Mouse (Mus musculus) neural tube, embryonic 13.5 days (tissue): ENCODE results near the gene Asgr2. TPM values are rescaled to one million over a fixed set of nuclear protein-coding genes. Genes with fewer than 3 reads are reported as not detected.

Source experiments
- polyA plus RNA-seq: library from polyadenylated mRNA; unstranded; fragments of >200 nt; fragmentation: Nextera tagmentation; extraction: Ambion mirVana; gene quantifications from 2 replicates; pipeline ENCODE4 v1.2.1, GENCODE M21; 2015

Gene Asgr2
- polyA plus RNA-seq, 1 experiment from 2014 or later: not detected

Other genes with a start within 250 kb of the Asgr2 start
- 62.5 and 65.6 TPM in 2 replicates for gene Plscr3, start 246.3 kb upstream of the Asgr2 start, polyA plus RNA-seq
- 0.29 and 0.51 TPM in 2 replicates for gene Tnk1, start 233.9 kb upstream of the Asgr2 start, polyA plus RNA-seq
- not detected in 2 replicates for gene Tmem95, start 214.6 kb upstream of the Asgr2 start, polyA plus RNA-seq
- 2.0 and 3.3 TPM in 2 replicates for gene Kctd11, start 211.2 kb upstream of the Asgr2 start, polyA plus RNA-seq
- gene Acap1, start 197.1 kb upstream of the Asgr2 start, polyA plus RNA-seq: 0.28 and 0.80 TPM in 2 replicates
- 10.9 and 11.7 TPM in 2 replicates for gene 2810408A11Rik, start 191.7 kb upstream of the Asgr2 start, polyA plus RNA-seq
- gene Neurl4, start 191.6 kb upstream of the Asgr2 start, polyA plus RNA-seq: 13.8 and 20.5 TPM in 2 replicates
- 60.4 and 76.5 TPM in 2 replicates for gene Gps2, start 178.8 kb upstream of the Asgr2 start, polyA plus RNA-seq
- 1,157 and 1,178 TPM in 2 replicates for gene Eif5a, start 170.7 kb upstream of the Asgr2 start, polyA plus RNA-seq
- 4.7 and 5.0 TPM in 2 replicates for gene Ybx2, start 156.8 kb upstream of the Asgr2 start, polyA plus RNA-seq
- 3.6 and 6.4 TPM in 2 replicates for gene Slc2a4, start 144.5 kb upstream of the Asgr2 start, polyA plus RNA-seq
- gene Cldn7, start 127.9 kb upstream of the Asgr2 start, polyA plus RNA-seq: 0.33 and 1.7 TPM in 2 replicates
- 21.5 and 22.5 TPM in 2 replicates for gene Ctdnep1, start 111.5 kb upstream of the Asgr2 start, polyA plus RNA-seq
- 160 and 162 TPM in 2 replicates for gene Elp5, start 110.1 kb upstream of the Asgr2 start, polyA plus RNA-seq
- gene Gabarap, start 101.5 kb upstream of the Asgr2 start, polyA plus RNA-seq: 679 and 746 TPM in 2 replicates
- gene Phf23, start 96.9 kb upstream of the Asgr2 start, polyA plus RNA-seq: 74.2 and 76.3 TPM in 2 replicates
- gene Dvl2, start 92.0 kb upstream of the Asgr2 start, polyA plus RNA-seq: 26.7 and 28.8 TPM in 2 replicates
- 58.2 and 60.9 TPM in 2 replicates for gene Acadvl, start 77.2 kb upstream of the Asgr2 start, polyA plus RNA-seq
- 23.1 and 23.5 TPM in 2 replicates for gene Dlg4, start 75.7 kb upstream of the Asgr2 start, polyA plus RNA-seq
- gene Asgr1, start 38.6 kb upstream of the Asgr2 start, polyA plus RNA-seq: 1.4 and 2.6 TPM in 2 replicates
- 0.21 and 0.39 TPM in 2 replicates for gene Mgl2, start 37.7 kb downstream of the Asgr2 start, polyA plus RNA-seq
- 0.55 and 0.64 TPM in 2 replicates for gene Clec10a, start 63.6 kb downstream of the Asgr2 start, polyA plus RNA-seq
- 3.0 and 3.4 TPM in 2 replicates for gene Slc16a11, start 120.1 kb downstream of the Asgr2 start, polyA plus RNA-seq
- gene Slc16a13, start 128.4 kb downstream of the Asgr2 start, polyA plus RNA-seq: 14.7 and 15.8 TPM in 2 replicates
- 6.0 and 6.1 TPM in 2 replicates for gene Bcl6b, start 137.2 kb downstream of the Asgr2 start, polyA plus RNA-seq
- gene 0610010K14Rik, start 145.3 kb downstream of the Asgr2 start, polyA plus RNA-seq: 161 and 174 TPM in 2 replicates
- gene Gm21988, start 147.2 kb downstream of the Asgr2 start, polyA plus RNA-seq: 17.0 and 18.3 TPM in 2 replicates
- gene Rnasek, start 147.2 kb downstream of the Asgr2 start, polyA plus RNA-seq: 362 and 382 TPM in 2 replicates
- 2.5 and 2.6 TPM in 2 replicates for gene Alox12, start 162.7 kb downstream of the Asgr2 start, polyA plus RNA-seq
- not detected in 2 replicates for gene Alox12e, start 230.0 kb downstream of the Asgr2 start, polyA plus RNA-seq